Mouse (Mus musculus) R1 (cell line): ENCODE data around the gene Krtap15.

Source experiments
- DNase-seq: peaks from one replicate; pipeline ENCODE4 v3.0.0-alpha.2; 2018; ENCODE audit warnings: low read depth, low spot score

The Krtap15 gene

GRCm38 (mm10) chr16:88820066-88820465, at the start of gene Krtap15:
Gene Krtap15 (plus strand): TSS chr16:88820215.
- no peak for DNase-seq

DNA sequence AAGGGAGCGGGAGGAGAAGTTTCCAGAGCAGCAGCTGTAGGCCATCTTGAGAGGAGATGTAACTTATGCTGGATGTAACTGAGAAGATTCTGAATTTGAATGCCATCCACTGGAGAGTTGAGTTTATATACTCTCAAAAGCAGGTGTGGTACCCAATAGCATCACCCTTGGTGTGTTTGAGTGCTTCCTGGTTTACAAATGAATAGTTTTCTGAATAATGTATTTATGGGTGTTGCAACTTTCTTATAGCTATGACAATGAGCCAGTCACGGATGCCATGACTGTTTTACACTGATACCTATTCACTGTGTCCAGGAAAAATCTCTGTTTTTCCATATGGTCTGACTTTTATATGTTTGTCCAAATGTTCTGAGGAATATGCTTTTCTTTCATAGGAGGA, 45.9 kb upstream of the Krtap15 start, which contains the start of gene 2310057N15Rik:
Gene 2310057N15Rik, minus strand, starts transcription at position 101 of the 400 bp plus-strand sequence.
- no peak for DNase-seq

- no peak for DNase-seq
Observed at GRCm38 (mm10) chr16:88777596-88777995, 42.4 kb upstream of the Krtap15 start, which contains the start of gene Gm5965. Gene Gm5965 (plus strand): TSS chr16:88777896.

DNA sequence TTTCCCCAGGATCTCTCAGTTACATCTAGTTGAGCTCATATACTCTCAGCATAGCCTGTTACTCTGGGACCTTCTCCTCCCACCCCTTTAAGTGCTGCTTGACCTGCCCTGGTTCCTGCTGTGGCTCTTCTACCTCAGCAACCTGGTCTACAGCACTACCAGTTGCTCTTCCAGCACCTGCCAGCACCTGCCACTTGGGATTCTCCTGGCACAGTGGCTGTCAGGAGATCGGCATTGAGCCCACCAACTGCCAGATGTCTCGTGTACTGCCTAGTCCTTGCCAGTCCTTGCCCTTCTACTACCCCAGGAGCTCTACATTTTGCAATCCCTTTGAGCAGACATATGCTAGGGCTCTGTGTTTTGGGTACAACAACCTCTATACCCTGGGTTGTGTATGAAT, 33.2 kb upstream of the Krtap15 start:
- DNase-seq = no peak

DNA sequence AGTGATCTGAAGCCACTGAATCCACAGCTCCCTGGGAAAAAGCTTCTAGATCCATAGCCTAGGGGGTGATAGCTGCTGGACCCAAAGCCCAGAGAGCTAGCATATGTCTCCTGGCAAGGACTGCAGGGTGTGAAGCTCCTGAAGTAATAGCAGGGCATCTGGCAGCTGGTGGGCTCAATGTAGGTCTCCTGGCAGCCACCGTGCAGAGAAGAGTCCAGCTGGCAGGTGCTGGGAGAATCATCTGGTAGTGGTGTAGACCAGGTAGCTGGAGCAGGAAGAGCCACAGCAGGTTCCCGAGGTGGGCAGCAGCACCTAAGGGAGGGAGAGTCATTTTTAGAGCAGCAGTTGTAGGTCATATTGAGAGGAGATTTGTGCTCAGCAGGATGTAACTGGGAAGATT, 8.2 kb upstream of the Krtap15 start, which contains the start of gene Gm20741:
Gene Gm20741, minus strand, starts transcription at position 394 of the 400 bp plus-strand sequence.
- no peak for DNase-seq

GRCm38 (mm10) chr16:88823736-88824135, 3.7 kb downstream of the Krtap15 start:
- DNase-seq = peak; percentile 57

DNA sequence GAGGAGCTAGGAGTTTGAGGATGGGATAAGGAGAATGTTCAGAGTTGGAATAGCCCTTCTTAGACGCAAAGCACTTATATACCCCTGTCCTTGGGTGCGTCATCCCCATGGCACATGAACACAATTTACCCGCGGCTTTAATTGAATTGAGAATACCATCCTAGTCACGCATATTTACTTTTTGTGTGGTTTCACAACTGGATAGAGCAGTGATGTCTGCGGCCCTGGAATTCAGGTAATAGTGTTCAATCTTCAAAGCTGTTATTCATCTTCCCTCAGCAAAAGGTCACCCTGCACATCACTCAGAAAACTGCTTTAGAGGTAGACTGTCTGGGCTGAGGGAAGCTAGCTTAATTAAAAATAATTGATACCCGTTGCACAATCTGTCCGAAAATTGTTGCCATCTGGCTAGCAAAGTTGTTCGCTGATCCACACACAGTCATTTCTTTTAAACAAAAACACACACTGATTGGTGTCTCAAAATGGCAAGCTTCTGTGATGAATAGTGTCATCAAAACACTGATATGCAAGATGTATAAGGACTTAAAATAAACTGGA, 6.2 kb downstream of the Krtap15 start, which contains the start of gene Krtap14:
Gene Krtap14, minus strand, starts transcription at position 51 of the 558 bp plus-strand sequence.
- no peak for DNase-seq

- no peak for DNase-seq
Observed at GRCm38 (mm10) chr16:88826978-88827377, 7.0 kb downstream of the Krtap15 start.

DNA sequence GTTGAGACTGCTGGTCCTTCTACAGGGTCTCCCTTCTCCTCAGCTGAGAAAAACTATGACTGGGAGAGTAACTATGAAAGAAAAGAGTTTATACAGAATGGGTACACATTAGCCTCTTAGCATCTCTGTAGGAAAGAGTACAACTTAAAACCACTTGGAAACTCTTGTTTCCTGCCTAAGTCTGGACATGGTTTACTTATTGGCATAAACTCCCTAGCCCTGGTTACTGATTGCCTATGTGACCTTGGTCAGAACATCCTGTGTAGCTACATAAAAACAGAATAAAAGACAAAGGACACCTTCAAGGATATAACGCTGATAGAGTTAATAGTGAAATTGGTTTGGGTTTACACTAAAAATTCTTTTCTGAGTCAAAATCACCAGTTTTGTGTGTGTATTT, 27.3 kb downstream of the Krtap15 start:
- no peak for DNase-seq

DNA sequence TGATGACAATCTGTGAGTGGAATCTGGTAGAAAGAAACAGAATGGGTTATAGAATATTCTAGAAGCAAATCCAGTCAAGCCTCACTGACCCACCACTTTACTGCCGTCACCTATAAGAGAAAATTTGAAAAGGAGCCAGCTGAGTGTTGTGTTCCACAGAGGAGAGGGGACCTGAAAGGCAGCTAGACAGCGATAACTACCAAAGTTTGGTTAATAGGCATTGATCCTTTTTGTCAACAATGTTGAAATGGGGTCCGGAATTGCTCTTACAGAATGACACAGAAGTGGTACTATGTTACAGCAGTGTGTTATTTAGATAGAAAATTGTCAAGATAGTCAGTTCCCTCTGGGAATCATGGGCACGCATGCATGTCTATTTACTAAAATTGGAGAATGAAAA, 28.5 kb downstream of the Krtap15 start:
- no peak for DNase-seq

DNA sequence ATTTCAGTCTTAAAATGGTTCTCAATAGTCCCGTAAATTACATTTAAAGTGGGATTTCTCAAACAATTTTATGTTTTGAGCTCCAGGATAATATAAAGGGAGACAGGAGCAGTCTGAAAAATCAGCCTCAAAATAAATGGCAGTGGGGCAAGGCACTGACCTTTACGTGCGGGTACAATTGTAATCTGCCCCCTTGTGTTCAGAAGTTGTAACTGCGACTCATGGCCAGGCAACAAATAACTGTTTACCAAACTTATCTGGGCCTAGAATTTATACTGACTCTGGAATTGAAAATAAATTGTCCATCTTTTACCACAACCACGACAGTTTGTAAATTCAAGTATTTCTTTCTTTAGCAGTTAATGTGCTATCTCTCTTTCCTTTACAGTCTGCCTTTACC, 31.4 kb downstream of the Krtap15 start:
- DNase-seq = peak; percentile 41

DNA sequence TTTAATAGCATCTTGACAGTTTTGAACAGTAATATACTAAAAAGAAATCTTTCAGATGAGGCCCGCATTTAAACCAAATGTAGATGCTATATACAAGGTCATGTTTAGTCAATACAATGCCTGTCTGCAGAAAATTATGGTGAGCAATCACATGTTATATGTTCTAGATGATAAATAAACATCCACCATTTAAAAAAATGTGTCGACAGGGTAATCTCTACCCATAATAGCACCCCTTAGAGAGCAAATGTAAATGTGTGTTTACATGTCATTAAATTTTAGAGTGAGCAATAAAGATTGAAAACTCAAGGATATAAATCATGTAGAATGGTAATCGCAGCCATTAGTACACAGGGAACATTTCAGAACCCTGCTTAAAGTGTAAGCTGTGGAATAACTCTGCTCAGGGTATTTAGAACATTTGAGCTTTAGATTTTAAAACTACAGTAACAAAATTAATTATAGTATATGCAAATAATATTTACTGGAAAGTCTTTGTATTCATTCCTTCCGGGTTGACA, 44.9 kb downstream of the Krtap15 start:
- no peak for DNase-seq

DNA sequence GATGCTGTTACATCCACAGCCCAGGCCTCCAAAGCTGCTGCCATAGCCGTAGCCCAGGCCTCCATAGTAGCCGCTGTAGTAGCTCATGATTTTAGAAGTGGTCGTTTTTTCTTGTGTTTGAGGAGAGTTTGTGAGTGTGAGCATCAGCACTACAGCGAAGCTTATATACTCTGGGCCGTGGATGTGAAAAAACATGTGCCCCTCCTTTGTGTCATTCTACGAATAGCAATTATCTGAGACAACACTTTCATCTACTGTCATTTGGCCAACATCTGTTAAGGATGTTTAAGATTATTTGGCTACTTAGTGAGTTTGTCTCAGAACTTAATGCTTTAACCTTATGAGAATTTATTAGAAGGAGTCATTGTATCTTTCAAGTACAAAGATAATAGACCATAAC, 49.3 kb downstream of the Krtap15 start, which contains the start of gene Krtap19-1:
Gene Krtap19-1, minus strand, starts transcription at position 101 of the 400 bp plus-strand sequence.
- DNase-seq = no peak

- DNase-seq = no peak
Observed at GRCm38 (mm10) chr16:88874169-88874568, 54.2 kb downstream of the Krtap15 start, which contains the start of gene Krtap19-2. Gene Krtap19-2 (minus strand): TSS chr16:88874269.

GRCm38 (mm10) chr16:88877938-88878337, 57.9 kb downstream of the Krtap15 start, which contains the start of gene Krtap19-3:
Gene Krtap19-3 (minus strand): TSS chr16:88878038.
- no peak for DNase-seq
